Mouse (Mus musculus) gastrocnemius, postnatal 10 days (tissue): ENCODE data around the gene Lsmem1. TPM values are rescaled to one million over a fixed set of nuclear protein-coding genes. Genes with fewer than 3 reads are reported as not detected.
"Not testable (repeated sequence)": the region's sequence is repeated elsewhere in the genome, so short reads cannot be mapped to it uniquely, and the experiment has no call there.

Source experiments
- DNase-seq: peaks from one replicate; pipeline ENCODE4 v3.0.0; 2021; ENCODE audit warnings: mixed read lengths
- total RNA-seq, 2 experiments: library from RNA; stranded (reverse); gene quantifications; 2 replicates each; pipeline ENCODE4 v1.2.3; 2021

Gene Lsmem1
- total RNA-seq, 2 experiments from 2014 or later, result 40.8 to 45.7 TPM

GRCm38 (mm10) chr12:40214888-40215876 is 15.9 kb upstream of the Lsmem1 start:
- DNase-seq, result no peak

- no peak for DNase-seq
Measured at GRCm38 (mm10) chr12:40209049-40209448, 9.8 kb upstream of the Lsmem1 start.

GRCm38 (mm10) chr12:40207909-40208308 is 8.6 kb upstream of the Lsmem1 start:
- no peak for DNase-seq

DNA sequence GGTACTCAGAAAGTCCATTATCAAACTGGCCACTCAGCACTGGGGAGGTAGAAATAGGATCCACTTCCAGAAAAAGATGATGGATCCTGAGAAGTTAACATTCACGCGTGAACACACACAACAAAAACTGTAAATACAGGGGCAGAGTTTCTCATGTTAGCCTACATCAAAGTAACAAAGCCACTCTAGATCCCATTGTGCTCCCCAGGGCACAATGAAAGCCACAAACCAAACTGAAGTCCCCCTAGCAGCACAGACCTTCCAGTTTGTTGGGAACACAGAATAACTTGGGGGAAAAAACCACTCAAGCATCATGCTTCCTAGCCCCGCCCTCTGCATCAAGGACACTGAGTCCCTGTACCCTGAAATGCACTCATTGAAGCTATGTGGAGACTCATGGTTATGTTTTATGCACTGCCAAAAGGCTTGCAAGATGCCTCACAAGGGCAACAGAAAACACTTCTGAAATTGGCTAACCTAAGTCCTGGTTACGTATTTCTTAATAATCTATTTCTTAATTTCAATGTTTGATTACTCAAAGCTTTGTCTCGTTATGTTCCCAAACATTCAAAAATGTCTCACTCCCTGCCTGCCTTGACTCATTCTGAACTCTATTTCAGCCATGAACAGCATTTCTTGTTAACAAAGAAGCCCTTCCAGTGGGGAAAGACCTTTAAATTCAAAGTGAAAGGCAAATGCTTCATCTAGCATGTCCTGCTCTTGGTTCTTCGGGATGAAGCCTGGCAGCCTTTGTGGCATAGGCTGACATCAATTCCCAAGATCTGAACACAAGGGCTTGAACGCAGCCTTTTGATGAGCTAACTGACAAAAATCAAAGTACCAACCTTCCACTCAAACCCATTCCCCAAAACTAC is 3.1 kb upstream of the Lsmem1 start:
- no peak for DNase-seq

DNA sequence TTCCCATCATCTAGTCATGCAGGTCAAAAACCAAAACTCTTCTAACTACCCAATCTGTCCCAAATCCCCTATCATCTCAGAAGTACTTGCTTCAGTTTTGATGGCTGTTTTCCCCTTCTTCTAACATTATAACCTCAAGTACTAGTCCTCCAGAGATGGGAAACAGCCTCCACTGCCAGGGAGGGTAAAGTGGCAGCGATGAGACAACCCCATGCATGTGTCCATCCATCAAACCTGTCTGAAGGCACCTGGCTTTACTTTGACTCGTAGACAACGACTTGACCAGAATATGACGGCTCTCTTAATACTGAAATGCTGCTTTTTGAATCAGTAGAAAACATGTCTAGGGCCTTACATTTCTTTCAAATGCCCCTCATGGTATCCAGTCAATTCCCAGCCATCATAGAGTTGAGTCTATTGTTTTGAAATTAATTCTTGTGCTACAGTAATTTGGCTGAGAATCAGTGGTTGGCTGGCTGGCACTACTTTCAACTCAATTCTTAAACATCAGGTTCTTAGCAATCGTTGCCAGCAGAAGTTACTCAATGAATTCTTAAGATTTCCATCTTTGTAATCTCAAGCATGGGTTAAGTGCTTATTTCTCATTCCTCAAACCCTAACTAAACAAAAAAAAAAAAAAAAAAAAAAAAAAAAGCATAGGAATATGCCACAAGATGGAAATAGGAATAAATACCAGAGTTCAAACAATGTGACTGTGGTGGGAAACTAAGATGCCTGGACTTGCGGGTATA is 1.4 kb upstream of the Lsmem1 start:
- no peak for DNase-seq

- DNase-seq, result peak; percentile 54
Measured at GRCm38 (mm10) chr12:40199795-40200402, 609 bp upstream of the Lsmem1 start.

DNA sequence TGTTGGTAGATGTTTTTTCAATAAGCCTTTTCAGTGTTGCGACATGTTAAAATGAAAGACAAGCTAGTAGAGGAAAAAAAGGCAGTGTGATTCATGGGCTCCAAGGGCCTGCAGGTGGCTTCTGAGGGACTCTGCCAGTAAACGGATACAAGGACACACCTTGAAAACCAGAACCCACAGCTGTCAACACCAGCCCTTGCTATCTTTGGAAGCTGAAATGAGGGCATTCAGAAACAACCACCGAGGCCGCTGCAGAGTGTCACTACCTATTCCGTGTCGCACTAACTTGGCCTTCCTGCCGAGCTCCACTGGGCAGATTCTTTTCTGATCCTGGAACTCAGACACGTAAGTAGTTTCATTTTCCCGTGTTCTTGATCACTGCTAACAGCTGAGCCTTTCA is 863 bp downstream of the Lsmem1 start:
- DNase-seq, result peak; percentile 13

DNA sequence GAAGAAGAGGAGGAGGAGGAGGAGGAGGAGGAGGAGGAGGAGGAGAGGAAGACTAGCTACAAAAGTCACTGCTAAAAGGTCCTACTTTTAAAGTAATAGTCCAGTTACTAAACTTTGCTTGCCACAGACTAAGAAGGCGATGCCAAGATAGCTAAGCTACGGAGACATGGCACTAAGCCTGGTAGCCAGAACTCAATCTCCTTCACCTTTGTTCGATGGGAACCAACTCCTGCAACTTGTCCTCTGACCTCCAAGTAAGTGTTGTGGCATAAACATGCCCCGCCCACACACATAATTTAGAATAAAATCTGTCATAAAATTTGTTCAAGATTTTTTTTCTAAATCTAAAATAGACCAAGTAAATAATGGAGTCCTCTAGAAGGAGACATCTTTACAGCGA is 1.3 kb downstream of the Lsmem1 start:
- DNase-seq, result no peak

- no peak for DNase-seq
Measured at GRCm38 (mm10) chr12:40197511-40197910, 1.8 kb downstream of the Lsmem1 start.

DNA sequence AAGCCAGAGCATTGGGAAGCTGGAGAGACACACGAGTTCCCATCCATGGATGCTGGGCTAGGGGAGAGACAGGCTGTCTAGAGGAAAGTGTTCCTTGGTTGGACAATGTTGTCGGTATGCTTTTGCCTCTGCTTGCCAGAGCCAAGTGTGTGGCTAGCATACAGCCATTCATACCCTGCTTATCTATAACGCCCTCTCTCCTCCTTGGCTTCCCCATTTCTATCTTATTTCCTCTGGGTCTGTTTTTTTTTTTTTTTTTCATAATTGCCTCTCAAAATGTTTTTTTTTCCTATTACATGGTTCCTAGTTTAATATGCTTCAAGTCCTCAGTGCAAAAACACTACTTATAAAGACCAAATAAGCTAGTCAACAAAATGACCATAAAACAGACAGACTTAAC is 13.8 kb downstream of the Lsmem1 start:
- no peak for DNase-seq

DNA sequence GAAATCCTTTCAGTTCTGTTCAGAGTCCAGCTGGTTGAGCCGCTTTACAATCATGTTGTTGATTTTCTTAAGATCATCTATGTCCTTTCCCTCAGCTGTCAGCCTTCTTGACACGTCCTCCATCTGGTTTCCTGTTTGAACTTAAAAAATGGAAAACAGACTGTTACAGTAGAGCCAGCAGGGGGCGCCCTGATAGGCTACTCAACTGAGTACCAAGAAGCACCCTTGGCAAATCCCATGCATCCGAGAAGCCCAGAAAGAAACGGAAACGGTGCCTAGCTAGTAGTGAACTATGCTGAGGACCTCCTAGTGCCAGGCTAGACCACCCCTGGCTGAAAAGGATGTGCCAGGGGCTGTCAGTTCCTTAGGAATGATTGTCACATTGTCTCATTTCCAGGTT is 22.2 kb downstream of the Lsmem1 start:
- DNase-seq, result peak; percentile 39

GRCm38 (mm10) chr12:40176158-40176557 is 23.1 kb downstream of the Lsmem1 start:
- DNase-seq, result no peak

GRCm38 (mm10) chr12:40175171-40175570 is 24.1 kb downstream of the Lsmem1 start:
- DNase-seq, result not testable (repeated sequence)

- DNase-seq, result no peak
Measured at GRCm38 (mm10) chr12:40171637-40172036, 27.7 kb downstream of the Lsmem1 start.

DNA sequence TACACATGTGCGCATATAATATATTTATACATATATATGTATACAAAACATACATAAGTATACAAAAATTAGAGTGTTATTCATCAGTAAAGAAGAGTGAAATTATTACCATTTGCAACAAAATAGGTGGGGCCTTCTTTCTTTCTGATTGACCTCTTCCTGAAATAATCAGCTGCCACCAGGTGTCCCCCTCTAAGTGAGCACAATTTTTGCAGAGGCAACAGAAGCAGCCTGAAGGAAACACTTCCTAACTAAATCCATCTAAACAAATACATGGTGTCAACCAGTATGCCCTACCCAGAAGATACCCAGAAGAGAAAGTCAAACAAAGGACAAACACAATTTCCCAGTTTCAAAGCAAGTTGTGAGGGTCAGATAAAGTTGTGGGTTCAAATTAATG is 29.6 kb downstream of the Lsmem1 start:
- DNase-seq, result no peak

GRCm38 (mm10) chr12:40164621-40165020 is 34.7 kb downstream of the Lsmem1 start:
- DNase-seq, result no peak

GRCm38 (mm10) chr12:40160777-40161176 is 38.5 kb downstream of the Lsmem1 start:
- DNase-seq, result no peak

DNA sequence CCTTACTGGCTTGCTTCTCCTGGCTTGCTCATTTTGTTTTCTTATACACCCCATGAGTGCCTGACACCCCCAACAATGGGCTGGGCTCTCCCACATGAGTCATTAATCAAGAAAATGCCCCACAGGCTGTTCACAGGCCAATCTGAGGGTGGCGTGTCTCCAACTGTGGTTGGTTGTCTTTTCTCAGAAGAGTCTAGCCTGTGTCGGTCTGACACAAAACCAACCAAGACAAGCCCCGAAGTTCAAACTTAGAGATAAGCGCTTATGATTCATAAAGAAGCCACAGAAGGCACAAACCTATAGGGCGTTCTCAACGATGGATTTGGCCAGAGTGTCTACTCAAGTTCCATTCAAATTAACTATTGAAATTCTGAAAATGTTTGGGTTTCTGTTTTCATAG is 45.1 kb downstream of the Lsmem1 start:
- no peak for DNase-seq

DNA sequence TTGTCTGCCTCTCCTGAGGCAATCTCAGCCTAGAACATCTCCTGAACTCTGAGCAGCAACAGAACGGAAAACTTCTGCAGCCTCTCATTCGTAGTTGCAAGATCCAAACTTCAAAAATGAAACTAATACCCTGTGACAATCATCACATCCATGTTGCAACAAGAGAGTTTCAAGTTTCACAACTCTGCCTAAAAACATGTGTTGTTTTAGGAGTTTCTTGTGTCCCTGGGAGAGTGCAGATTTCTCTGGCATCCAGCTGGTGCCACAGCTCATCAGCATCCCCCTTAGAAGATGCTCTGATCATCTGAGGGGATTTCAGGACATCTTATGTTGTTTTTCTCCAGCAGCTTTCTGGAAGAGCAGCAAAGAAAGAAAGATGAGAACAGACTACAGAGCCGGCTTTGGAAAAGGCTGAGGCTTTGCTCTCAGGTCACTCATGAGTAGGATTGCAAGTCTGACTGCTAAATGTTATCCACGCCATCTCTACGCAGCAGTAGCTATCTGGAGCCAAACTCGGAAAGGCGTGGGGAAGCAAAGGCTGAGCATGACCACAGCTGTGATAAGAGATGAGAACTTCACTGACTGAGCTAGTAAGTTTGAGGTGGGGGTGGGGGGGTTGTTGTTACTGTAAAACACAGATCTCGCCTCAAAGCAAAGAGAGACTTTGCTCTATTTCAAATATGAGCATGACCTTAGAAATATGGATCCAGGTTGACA is 46.8 kb downstream of the Lsmem1 start:
- DNase-seq, result no peak

DNA sequence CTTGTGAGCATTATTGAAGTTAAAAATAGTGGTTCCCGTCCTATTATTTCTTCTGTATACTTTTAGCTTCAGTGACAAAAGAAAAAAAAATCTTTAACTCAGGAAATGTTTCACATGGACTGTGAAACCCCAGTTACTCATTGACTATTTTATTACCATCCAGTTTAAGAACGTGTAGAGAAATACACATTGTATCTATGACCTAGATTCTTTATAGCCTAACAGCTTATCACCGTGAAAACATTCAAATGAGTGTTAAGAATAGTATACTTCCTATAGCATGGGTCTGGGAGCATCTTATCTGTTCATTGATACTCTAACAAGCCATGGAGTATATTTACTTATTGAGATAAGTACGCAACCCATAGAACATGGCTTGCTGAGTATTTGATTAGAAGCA is 52.0 kb downstream of the Lsmem1 start:
- no peak for DNase-seq

DNA sequence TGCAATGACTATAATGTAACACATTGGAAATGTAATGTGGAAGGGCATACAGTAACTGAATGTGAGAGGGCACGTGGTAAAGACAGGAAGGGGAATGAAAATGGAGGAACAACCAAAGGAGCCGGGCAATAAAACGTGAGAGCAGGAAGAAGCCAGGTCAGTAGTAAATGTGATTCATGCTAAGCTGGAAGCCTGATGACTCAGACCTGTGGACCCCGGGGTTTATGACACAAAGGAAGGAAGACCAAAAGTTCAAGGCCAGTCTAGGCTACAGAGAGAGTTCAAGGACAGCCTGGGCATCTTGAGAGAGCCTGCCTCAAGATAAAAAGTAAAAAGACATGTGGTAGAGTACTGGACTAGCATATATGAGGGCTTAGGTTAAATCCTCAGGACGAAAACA is 52.8 kb downstream of the Lsmem1 start:
- DNase-seq, result no peak
